Mouse (Mus musculus): ENCODE results near the gene Gpr152. TPM values are rescaled to one million over a fixed set of nuclear protein-coding genes. Genes with fewer than 3 reads are reported as not detected.

Gpr152 gene
- polyA plus RNA-seq, 1 experiment from 2014 or later = not detected

GRCm38 (mm10) chr19:4194776-4195650 lies 55.4 kb downstream of the Gpr152 start:
- peaks cover 3% of the 10 kb centered on the region for H3K4me1 ChIP-seq (replicated peaks; ENCODE audit: control insufficient read depth, insufficient read depth)
- H3K4me2 ChIP-seq (replicated peaks; ENCODE audit: low read depth) = no peak overlapping the region
- no peak overlapping the region for H3K27ac ChIP-seq (replicated peaks)
- no peak for DNase-seq (ENCODE audit: low spot score)
- peaks cover 23% of the 10 kb centered on the region for H3K36me3 ChIP-seq (ENCODE audit: control insufficient read depth, insufficient read depth, low read length)
- WGBS = 81% methylated on average over 12 of the region's 12 CpGs
- no peak overlapping the region for H3K9ac ChIP-seq (ENCODE audit: low read length)
- H3K27me3 ChIP-seq (ENCODE audit: control insufficient read depth, insufficient read depth, low read length) = no peaks in the 10 kb centered on the region
- no peak for ATAC-seq (ENCODE audit: low FRiP score, low TSS enrichment)
- H3K4me3 ChIP-seq (ENCODE audit: low read depth, low read length) = no peak overlapping the region
- H3K9me3 ChIP-seq (ENCODE audit: control insufficient read depth, low read length) = no peaks in the 10 kb centered on the region
- TF ChIP-seq EP300 (optimal IDR thresholded peaks at IDR 0.05) (no peak), CTCF (IDR thresholded peaks at IDR 0.05; ENCODE audit: low read depth) (no peak)

Other genes starting within 250 kb of the Gpr152 start
- gene Tcirg1, start 232.7 kb upstream of the Gpr152 start, polyA plus RNA-seq (2015; fragmentation: Nextera tagmentation; extraction: Ambion mirVana) = 17.4 and 21.8 TPM in 2 replicates
- gene Ndufs8, start 227.0 kb upstream of the Gpr152 start, polyA plus RNA-seq (2015; fragmentation: Nextera tagmentation; extraction: Ambion mirVana) = 277 and 284 TPM in 2 replicates
- gene Aldh3b1, start 210.0 kb upstream of the Gpr152 start, polyA plus RNA-seq (2015; fragmentation: Nextera tagmentation; extraction: Ambion mirVana) = 1.8 and 2.2 TPM in 2 replicates
- 17.4 and 19.7 TPM in 2 replicates for gene Unc93b1, start 204.6 kb upstream of the Gpr152 start, polyA plus RNA-seq (2015; fragmentation: Nextera tagmentation; extraction: Ambion mirVana)
- gene Aldh3b3, start 181.1 kb upstream of the Gpr152 start, polyA plus RNA-seq (2015; fragmentation: Nextera tagmentation; extraction: Ambion mirVana) = 1.1 TPM in 2 replicates
- 75.8 and 84.1 TPM in 2 replicates for gene Aldh3b2, start 167.5 kb upstream of the Gpr152 start, polyA plus RNA-seq (2015; fragmentation: Nextera tagmentation; extraction: Ambion mirVana)
- 9.9 TPM in 2 replicates for gene Acy3, start 153.2 kb upstream of the Gpr152 start, polyA plus RNA-seq (2015; fragmentation: Nextera tagmentation; extraction: Ambion mirVana)
- gene Tbx10, start 147.0 kb upstream of the Gpr152 start, polyA plus RNA-seq (2015; fragmentation: Nextera tagmentation; extraction: Ambion mirVana) = 0.05 TPM in 1 of 2 replicates, not detected in the other
- gene Nudt8, start 139.2 kb upstream of the Gpr152 start, polyA plus RNA-seq (2015; fragmentation: Nextera tagmentation; extraction: Ambion mirVana) = 39.3 and 40.7 TPM in 2 replicates
- gene Gm49405, start 139.2 kb upstream of the Gpr152 start, polyA plus RNA-seq (2015; fragmentation: Nextera tagmentation; extraction: Ambion mirVana) = 1.1 and 1.3 TPM in 2 replicates
- 1.2 and 1.7 TPM in 2 replicates for gene Doc2g, start 136.5 kb upstream of the Gpr152 start, polyA plus RNA-seq (2015; fragmentation: Nextera tagmentation; extraction: Ambion mirVana)
- gene Ndufv1, start 127.0 kb upstream of the Gpr152 start, polyA plus RNA-seq (2015; fragmentation: Nextera tagmentation; extraction: Ambion mirVana) = 213 and 216 TPM in 2 replicates
- gene Gstp1, start 101.8 kb upstream of the Gpr152 start, polyA plus RNA-seq (2015; fragmentation: Nextera tagmentation; extraction: Ambion mirVana) = 1,012 and 1,081 TPM in 2 replicates
- gene Gstp2, start 93.8 kb upstream of the Gpr152 start, polyA plus RNA-seq (2015; fragmentation: Nextera tagmentation; extraction: Ambion mirVana) = 85.2 and 93.1 TPM in 2 replicates
- gene Gstp3, start 80.2 kb upstream of the Gpr152 start, polyA plus RNA-seq (2015; fragmentation: Nextera tagmentation; extraction: Ambion mirVana) = 7.1 and 9.7 TPM in 2 replicates
- gene Cabp2, start 58.2 kb upstream of the Gpr152 start, polyA plus RNA-seq (2015; fragmentation: Nextera tagmentation; extraction: Ambion mirVana) = not detected in 2 replicates
- 129 and 134 TPM in 2 replicates for gene Cdk2ap2, start 42.6 kb upstream of the Gpr152 start, polyA plus RNA-seq (2015; fragmentation: Nextera tagmentation; extraction: Ambion mirVana)
- 8.3 and 11.2 TPM in 2 replicates for gene Pitpnm1, start 39.8 kb upstream of the Gpr152 start, polyA plus RNA-seq (2015; fragmentation: Nextera tagmentation; extraction: Ambion mirVana)
- 47.0 and 48.0 TPM in 2 replicates for gene Aip, start 13.9 kb upstream of the Gpr152 start, polyA plus RNA-seq (2015; fragmentation: Nextera tagmentation; extraction: Ambion mirVana)
- 0.05 TPM in 1 of 2 replicates, not detected in the other for gene Cabp4, start 4.2 kb downstream of the Gpr152 start, polyA plus RNA-seq (2015; fragmentation: Nextera tagmentation; extraction: Ambion mirVana)
- 127 and 133 TPM in 2 replicates for gene Coro1b, start 8.8 kb downstream of the Gpr152 start, polyA plus RNA-seq (2015; fragmentation: Nextera tagmentation; extraction: Ambion mirVana)
- 1.1 and 1.3 TPM in 2 replicates for gene Ptprcap, start 13.8 kb downstream of the Gpr152 start, polyA plus RNA-seq (2015; fragmentation: Nextera tagmentation; extraction: Ambion mirVana)
- gene Rps6kb2, start 23.6 kb downstream of the Gpr152 start, polyA plus RNA-seq (2015; fragmentation: Nextera tagmentation; extraction: Ambion mirVana) = 41.1 and 49.3 TPM in 2 replicates
- 1.5 TPM in 2 replicates for gene Carns1, start 35.7 kb downstream of the Gpr152 start, polyA plus RNA-seq (2015; fragmentation: Nextera tagmentation; extraction: Ambion mirVana)
- gene Tbc1d10c, start 51.5 kb downstream of the Gpr152 start, polyA plus RNA-seq (2015; fragmentation: Nextera tagmentation; extraction: Ambion mirVana) = 2.3 and 2.9 TPM in 2 replicates
- 497 and 506 TPM in 2 replicates for gene Ppp1ca, start 52.3 kb downstream of the Gpr152 start, polyA plus RNA-seq (2015; fragmentation: Nextera tagmentation; extraction: Ambion mirVana)
- 11.0 and 11.3 TPM in 2 replicates for gene Rad9a, start 61.9 kb downstream of the Gpr152 start, polyA plus RNA-seq (2015; fragmentation: Nextera tagmentation; extraction: Ambion mirVana)
- 3.2 and 3.6 TPM in 2 replicates for gene Clcf1, start 74.5 kb downstream of the Gpr152 start, polyA plus RNA-seq (2015; fragmentation: Nextera tagmentation; extraction: Ambion mirVana)
- gene AC109138.7, start 74.6 kb downstream of the Gpr152 start, polyA plus RNA-seq (2015; fragmentation: Nextera tagmentation; extraction: Ambion mirVana) = not detected in 2 replicates
- gene Pold4, start 92.1 kb downstream of the Gpr152 start, polyA plus RNA-seq (2015; fragmentation: Nextera tagmentation; extraction: Ambion mirVana) = 42.8 and 45.0 TPM in 2 replicates
- gene Ssh3, start 129.4 kb downstream of the Gpr152 start, polyA plus RNA-seq (2015; fragmentation: Nextera tagmentation; extraction: Ambion mirVana) = 36.9 and 41.0 TPM in 2 replicates
- 5.0 and 5.2 TPM in 2 replicates for gene Ankrd13d, start 143.3 kb downstream of the Gpr152 start, polyA plus RNA-seq (2015; fragmentation: Nextera tagmentation; extraction: Ambion mirVana)
- 19.3 and 25.5 TPM in 2 replicates for gene Grk2, start 166.4 kb downstream of the Gpr152 start, polyA plus RNA-seq (2015; fragmentation: Nextera tagmentation; extraction: Ambion mirVana)